Mouse (Mus musculus): ENCODE data around the gene Uhrf1bp1.
A peak's percentile ranks its signal among the peaks of the same experiment; 100 is the strongest.
"Not testable (repeated sequence)": the region's sequence is repeated elsewhere in the genome, so short reads cannot be mapped to it uniquely, and the experiment has no call there.

The Uhrf1bp1 gene

DNA sequence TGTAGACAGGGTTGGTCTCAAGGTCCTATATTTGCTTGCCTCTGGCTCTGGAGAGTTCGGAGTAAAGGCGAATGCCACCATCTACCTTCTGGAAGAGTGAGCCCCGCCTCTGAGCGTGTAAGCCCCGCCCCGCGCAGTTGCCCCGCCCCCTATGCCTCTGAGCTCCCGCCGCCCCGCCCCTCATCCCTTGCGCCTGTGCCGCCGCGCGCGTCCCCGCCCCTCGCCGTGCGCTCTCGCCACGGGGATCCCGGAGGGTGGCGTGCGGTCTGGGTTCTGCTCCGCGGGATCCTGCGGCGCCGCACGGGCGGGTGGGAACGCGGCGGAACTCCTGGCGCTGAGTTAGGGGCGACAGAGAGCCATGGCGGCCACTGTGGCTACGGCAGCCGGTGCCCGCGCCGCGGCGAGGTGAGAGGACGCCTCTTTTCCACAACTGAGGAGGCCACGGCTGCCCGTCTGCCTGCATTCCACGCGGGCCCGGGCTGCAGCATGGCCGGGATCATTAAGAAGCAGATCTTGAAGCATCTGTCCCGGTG, at the start of gene Uhrf1bp1:
Uhrf1bp1 (plus strand) TSS at position 177 of the 533 bp plus-strand sequence.
- DNase-seq (ENCODE audit: low spot score in 2 of 2), result peak; percentile 84 to 94

DNA sequence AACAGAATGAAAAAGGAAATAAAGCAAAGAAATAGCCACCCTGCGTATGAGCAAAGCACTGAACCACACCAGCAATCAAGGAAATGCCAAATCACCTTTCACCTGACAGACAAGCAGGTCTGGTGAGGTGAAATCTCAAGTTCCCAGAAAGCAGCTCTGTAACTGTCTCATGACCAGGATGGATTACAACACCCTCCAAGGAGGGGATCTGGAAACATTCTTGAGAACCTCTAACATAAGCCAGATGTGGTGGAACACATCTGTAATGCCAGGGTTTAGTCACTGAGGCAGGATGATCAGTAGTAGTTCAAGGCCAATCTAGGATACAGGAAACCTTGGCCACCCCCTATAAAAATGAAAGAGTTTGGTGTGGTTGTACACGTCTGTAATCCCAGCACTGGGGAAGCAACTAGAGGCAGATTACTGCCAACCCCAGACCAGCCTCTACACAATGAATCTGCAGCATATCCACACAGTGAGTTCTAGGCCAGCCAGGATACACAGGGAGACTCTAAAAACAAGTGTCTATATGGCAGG, 48.6 kb upstream of the Uhrf1bp1 start:
- no peak for DNase-seq (ENCODE audit: low spot score in 2 of 2)

DNA sequence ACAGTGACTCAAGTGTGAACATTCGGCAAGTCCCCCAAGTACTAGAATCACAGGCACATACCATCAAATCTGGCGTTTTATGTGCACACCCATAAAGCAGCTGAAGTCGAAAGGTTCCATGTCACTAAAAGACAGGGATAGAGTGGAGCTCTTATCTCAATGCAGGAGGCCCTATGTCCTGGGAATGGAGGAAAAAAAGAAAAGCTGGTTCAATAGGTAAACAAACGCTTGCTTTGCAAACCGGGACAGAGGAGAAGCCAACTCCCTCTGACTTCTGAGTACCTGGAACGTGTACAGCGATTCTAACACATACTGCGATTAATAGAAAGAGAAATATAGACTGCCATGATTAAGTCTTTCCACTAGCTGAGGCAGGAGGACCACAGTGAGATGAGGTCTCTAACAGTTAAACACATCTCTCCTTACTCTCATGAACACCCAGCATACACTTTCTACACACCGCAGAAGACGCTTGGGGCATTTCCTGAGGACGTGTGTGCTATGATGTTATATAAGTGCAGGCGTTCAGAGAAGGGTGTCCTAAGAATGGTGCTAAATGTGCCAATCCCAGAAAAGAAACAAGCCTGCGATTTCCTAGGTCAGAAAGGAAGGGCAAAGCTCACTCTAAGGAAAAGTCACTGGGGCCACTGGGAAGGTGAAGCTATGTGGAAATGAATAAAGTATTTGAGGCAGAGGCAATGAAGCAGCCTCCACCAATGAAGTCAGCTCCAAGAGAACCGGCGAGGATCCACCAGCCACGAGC, 45.5 kb upstream of the Uhrf1bp1 start:
- no peak for DNase-seq (ENCODE audit: low spot score in 2 of 2)

DNA sequence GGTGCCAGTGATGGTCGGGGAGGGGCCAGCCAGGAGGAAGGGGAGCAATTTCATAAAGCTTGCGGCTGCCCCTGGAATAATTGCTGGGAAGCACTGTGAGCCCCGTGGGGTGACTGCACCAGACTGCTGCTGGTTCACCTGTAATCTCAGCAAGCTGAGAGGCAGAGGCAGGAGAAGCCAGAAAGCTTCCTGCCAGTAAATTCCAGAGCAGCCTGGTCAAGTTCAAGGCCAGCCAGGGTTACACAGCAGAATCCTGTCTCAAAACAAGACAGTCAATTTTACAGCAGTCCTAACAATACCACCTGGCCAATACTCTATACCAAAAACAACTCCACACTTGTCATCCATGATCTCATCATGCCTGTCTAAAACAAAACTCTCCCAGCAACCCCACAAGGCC, 44.3 kb upstream of the Uhrf1bp1 start:
- no peak for DNase-seq (ENCODE audit: low spot score in 2 of 2)

DNA sequence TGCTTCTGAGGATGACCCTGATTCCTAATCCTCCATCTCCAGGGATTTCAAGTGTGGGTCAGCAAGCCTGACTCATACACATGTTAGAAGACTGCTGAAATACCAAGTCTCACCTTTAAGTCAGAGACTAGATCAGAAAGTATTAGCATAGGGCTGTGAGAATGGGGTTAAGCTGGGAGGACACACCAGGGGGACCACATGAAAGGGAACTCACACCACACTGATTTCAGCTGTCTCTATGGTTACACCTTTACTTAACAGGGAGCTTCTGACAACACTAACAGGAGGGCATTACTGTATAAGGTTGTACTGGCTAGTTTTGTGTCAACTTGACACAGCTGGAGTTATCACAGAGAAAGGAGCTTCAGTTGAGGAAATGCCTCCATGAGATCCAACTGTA, 41.6 kb upstream of the Uhrf1bp1 start:
- DNase-seq (ENCODE audit: low spot score in 2 of 2), result no peak

DNA sequence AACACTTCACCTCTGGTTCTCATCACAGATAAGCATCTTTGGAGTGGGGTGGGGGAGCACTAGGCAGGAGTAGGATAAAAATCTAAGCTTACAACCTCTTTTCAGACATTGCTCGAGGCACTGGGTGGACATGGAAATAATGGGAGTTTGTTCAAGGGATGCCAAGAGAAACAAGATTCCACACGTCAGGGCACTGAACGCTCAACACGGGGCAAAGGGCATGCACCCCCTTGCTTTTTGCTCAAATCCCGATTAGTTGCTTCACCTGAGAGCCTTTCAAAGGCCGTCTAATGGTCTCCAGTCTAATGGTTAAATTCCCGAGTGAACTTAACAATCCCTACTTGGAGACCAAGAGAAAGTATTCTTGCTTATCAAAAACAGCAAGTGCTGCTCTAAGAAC, 37.2 kb upstream of the Uhrf1bp1 start:
- DNase-seq (ENCODE audit: low spot score in 2 of 2), result no peak

DNA sequence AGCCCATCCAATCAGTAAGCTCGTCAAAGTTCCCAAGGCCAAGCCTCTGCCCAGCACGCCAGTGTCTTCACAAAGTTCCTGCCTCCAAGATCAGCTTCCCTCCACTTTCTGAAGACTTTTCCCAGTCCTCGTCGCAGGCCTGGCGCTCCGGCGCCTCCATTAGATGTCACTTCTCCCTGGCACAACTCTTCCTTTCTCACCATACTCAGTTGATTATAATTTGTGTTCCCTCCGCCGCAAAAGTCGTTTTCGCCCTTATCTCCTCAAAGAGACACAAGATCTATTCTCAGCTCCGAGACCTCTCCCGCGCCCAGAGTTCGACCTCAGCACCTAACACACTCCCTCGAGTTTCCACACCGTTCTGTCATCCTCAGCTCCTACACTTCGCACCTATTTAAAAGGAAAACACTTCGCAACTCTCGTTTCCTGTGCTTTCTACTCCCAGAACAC, 36.7 kb upstream of the Uhrf1bp1 start:
- DNase-seq (ENCODE audit: low spot score in 2 of 2), result peak; percentile 47 to 73

DNA sequence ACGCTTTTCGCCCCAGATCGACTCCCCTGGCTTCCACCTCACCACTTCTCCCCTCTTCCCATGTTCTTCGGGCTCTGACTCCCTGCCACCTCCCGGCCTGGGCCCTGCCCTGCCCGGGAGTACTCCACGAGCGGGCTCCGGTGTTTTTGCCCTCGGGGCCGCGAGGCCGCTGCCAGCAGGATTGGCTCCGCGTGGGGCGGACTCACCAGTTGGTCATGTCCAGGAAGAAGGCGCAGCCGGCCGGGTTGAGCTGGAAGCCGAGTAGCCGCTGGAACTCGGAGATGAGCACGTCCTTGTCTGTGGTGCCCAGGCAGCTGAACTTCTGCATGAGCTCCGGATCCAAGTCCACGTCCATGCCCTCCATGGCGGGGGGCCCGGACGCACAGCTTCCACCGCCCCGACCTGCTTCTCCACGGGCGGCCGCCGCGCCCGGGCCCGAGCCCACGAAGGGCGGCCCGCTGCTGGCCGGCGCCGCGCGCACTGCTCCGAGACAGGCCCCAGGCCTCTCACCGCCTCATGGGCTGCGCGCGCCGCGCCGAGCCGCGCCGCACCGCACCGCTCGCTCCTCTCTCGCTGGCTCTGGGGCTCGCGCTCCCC, 36.2 kb upstream of the Uhrf1bp1 start:
- peak; percentile 68 to 86 for DNase-seq (ENCODE audit: low spot score in 2 of 2)

DNA sequence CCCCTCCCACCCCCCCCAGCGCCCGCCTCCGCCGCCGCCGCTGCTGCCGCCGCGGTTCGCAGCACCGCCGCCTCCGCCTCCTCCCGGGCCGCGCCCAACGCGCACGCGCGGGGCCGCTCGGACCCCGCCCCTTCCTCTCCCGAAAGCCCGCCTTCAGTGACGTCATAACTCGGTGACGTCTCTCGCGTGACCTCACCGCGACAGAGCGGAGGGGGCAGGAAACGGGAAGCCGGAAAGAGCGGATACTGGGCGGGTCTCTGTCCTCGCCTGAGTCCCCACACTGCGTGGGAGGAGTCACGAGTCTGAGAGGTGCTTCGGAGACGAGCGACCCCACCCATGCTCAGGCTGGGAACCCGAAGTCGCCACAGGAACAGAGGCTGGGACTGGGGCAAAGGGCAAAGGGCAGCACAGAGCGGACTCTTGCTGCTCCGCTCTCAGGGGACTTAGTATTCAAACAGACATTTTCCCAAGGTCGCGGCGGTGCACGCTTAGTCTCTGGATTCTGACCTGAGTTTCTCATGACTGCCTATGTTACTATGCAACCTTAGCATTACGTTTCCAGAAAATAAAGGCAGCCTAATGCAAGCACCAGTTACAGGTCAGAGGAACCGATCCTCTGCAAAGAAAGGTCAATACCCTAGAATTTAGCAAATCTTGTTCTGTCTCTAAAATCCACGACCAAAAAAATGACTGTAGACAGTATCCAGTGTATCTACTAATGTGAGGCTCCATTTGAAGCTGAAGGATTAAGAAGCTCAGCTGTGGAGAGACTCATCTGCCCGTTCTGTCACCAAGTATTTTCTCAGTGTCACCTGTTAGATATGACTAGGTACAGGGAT, 35.5 kb upstream of the Uhrf1bp1 start, which contains the start of gene D17Wsu92e:
D17Wsu92e (minus strand) TSS at position 81 of the 839 bp plus-strand sequence.
- peak; percentile 98 to 99 for DNase-seq (ENCODE audit: low spot score in 2 of 2)

DNA sequence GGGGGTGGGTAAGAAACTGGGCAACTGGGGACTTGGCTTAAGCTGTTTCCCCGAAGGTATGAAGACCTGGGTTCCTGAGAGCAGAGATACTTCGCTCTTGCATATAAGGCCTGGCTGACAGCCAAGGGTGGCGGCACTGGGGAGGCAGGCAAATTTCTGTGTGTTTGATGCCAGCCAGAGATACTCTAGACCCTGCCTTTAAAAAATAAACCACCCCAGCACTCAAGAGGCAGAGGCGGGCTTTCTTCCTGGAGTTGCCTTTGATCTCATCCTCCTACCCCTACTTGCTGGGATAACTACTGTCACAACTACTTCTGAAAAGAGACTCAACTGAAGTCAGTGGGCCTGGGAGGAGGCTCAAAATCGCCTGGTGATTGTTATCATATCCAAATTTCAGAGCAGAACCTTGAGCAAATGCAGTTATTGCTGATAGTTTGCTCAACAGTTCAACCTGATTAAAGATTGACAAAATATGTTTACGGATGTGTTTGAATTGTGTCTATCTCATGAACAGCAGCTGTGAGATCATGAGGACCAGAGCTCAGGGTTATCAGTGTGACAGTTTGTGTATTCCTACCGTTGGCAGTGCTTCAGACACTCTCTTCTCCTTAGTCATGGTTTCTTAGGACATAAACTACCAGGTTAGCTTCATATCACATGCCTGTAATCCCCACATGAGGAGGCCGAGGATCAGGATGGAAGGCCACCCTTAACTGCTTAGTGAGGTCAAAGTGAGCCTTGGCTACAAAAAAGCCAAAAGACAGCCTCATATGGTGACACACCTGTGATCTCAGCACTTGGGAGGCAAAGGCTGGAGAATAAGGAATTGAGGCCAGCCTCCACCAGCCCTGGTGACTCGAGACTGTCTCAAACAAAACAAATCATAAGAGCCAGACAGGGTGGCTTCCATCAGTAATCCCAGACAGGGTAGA, 34.6 kb upstream of the Uhrf1bp1 start:
- DNase-seq (ENCODE audit: low spot score in 2 of 2), result peak; percentile 75 to 85

DNA sequence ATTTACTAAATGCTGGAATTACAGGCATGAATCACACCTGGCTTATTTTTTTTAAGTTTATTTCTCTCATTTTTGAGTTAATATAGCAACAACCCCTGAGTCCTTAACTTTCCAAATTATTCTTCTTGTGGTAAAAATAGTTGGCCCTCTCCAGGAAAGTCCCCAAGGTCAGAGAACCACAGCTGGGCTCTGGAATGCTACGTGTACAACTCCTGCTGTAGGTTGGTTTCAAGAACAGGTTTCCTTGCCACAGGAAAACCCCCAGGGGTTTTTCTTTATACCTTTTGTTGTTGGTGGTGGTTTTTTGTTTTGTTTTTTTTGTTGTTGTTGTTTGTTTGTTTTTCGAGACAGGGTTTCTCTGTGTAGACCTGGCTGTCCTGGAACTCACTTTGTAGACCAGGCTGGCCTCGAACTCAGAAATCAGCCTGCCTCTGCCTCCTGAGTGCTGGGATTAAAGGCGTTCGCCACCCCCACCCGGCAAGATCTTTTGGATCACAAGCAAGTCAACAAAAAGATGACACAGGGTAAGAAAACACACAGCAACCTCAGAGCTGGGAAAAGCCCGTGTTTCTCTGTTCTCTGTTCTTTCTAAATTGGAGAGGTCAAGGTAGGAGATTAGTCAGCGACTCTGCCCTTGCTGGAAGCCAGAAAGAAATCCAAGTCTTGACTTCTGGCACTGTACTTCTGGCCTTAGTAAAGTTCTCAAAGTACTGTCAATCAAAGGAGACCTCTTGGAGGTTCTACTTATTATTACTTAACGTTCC, 32.9 kb upstream of the Uhrf1bp1 start:
- DNase-seq (ENCODE audit: low spot score in 2 of 2), result no peak

DNA sequence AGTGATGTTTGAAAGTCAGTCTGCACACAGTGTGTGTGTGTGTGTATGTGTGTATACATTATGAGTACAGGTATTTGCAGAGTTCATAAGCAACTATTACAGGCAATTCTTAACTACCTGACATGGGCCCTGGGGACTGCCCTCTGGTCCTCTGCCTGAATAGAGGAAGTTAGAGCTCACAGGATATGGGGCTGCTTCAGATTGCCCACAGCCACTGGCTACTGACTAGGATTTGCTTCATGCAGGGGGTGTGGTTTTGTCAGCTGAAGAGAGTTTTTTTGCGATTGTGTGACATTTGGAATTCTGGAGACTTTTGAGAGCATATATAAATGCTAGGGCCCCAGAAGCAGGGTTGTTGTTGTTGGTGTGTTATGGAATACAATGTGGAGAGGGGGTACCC, 31.3 kb upstream of the Uhrf1bp1 start:
- peak in 1 of 2 experiments; percentile 31 for DNase-seq (ENCODE audit: low spot score in 2 of 2)

DNA sequence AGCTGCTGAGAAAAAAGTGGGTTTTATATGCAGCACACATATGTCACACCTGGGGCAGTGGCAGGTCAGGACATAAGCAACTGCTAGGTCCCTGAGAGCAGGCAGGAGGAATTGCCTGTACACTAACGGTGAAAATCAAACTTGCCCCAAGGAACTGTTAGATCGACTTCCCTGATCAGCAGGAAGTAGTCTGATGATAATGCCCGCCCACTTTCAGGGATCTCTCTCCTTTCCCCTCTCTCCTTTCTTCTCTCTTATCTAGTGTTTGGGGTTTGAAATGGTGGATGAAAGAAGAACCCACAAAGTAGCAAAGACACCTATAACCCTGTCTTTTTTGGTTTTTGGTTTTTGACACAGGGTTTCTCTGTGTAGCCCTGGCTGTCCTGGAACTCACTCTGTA, 30.7 kb upstream of the Uhrf1bp1 start:
- no peak for DNase-seq (ENCODE audit: low spot score in 2 of 2)

DNA sequence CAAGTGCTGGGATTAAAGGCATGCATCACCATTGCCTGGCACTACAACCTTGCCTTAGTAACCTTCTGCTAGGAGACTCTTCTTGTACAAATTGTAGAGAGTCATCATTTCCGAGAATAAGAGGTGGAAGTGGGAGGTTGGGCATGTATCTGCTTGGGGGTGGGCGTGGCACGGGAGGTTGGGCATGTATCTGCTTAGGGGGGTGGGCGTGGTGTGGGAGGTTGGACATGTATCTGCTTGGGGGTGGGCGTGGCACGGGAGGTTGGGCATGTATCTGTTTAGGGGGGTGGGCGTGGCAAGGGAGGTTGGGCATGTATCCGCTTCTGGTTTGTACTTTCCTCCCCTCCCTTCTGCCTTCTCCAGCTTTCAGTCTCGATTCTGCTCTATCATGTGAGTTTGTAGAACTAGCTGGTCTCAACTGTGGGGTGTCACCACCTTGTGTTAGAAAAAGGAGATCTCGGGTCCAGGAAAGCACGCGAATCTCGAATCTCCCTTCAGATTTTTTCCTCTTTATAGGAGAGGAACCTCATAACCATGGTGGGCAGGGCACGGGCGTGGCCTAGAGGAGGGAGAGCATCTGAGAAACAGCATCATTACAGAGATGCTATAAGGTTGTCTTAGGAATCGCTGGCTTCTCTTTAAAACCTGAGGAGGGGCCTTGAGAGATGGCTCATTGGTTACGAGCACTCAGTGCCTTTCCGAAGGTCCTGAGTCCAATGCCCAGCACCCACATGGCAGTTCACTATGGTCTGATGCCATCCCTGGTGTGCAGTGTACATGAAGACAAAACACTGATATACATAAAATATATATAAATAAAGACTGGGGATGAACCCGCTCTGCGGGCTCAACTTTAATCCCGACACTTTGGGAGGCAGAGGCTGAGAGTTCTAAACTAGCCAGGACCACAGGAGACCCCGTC, 30.0 kb upstream of the Uhrf1bp1 start:
- peak; percentile 85 to 87 for DNase-seq (ENCODE audit: low spot score in 2 of 2)

DNA sequence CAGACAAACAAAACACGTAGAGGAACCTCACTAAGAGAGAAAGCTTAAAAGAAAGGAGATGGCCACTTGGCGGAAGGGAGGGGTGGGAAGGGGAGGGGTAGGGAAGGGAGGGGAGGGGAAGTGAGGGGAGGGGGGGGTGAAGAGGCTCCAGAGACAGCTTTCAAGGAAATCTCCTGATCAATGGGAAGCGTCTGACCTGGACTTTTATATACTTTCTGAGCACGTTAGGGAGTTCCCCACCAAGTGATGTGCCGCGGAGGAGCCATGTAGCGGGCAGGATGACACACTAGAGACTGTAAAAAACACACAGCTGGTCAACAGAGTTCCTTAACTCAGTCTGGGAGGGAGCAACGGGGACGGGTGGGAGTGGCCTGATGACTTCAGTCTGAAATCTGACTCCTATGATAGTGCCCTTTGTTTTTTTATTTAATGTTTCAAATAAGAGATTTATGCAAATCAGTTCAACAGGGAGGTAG, 29.3 kb upstream of the Uhrf1bp1 start:
- DNase-seq (ENCODE audit: low spot score in 2 of 2), result peak in 1 of 2 experiments; percentile 29

DNA sequence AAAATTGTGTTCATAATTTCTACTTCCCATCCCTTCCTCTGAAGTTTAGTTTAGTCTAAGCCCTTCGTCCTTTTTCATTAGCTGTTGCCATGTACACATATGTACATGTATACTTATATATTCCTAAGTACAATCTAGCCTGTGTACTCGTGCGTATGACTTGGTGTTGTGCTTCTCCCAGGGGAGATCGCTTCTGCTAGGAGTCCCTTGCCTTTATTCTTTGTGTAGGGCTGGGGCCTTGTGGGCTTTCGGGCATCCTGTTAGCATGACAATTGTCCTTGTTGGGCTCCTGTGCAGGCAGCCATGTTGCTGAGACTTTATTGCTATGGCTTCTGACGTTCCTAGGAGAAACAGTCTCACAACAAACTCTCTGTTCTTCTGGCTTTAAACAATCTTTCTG, 28.7 kb upstream of the Uhrf1bp1 start:
- no peak for DNase-seq (ENCODE audit: low spot score in 2 of 2)

DNA sequence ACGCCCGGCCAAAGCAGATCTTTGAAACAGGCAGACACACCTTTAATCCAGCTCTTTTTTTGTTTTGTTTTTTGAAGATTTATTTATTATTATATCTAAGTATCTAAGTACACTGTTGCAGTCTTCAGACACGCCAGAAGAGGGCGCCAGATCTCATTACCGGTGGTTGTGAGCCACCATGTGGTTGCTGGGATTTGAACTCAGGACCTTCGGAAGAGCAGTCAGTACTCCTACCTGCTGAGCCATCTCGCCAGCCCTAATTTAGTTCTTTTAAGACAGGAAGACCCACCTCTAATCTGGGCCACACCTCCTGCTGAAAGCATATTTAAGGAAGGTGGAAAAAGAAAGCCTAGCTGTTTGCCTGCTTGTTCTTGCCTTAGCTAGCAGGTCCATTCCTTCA, 25.8 kb upstream of the Uhrf1bp1 start:
- DNase-seq (ENCODE audit: low spot score in 2 of 2), result peak; percentile 32 to 71

DNA sequence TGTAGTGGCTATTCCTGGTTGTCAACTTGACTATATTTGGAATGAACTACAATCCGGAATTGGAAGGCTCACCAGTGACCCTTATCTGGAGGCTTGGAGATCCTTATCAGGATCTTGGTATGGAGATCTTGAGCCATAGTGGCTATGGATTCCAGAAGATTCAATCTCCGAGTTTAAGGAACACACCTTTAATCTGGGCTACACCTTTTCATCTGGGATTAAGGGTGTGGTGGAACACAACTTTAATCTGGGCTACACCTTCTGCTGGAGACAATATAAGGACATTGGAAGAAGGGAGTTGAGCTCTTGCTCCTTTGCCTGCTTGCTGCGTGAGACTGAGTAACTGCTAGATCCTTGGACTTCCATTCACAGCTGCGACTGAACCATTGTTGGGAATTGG, 18.4 kb upstream of the Uhrf1bp1 start, which contains the start of gene Snrpc:
Snrpc (plus strand) TSS at position 301 of the 400 bp plus-strand sequence.
- not testable (repeated sequence) for DNase-seq (ENCODE audit: low spot score in 2 of 2)

All from spleen, postnatal 4 days (tissue).